Mouse (Mus musculus) G1E (cell line): ENCODE measurements around the gene Gfod2.

ENCODE experiments used
- CTCF ChIP-seq: IDR thresholded peaks from 2 replicates; pipeline ENCODE4 v1.5.1; 2012; ENCODE audit warnings: low read depth, low read length, inconsistent platforms, mixed read lengths
- GATA1 ChIP-seq: IDR thresholded peaks from 2 replicates; pipeline ENCODE4 v1.6.1; 2012; ENCODE audit warnings: borderline replicate concordance, low read length, inconsistent platforms, mixed read lengths
- POLR2AphosphoS5 ChIP-seq: IDR thresholded peaks from 2 replicates; pipeline ENCODE4 v1.6.1; 2012; ENCODE audit warnings: low read depth, low read length, inconsistent platforms; ENCODE audit not compliant: insufficient replicate concordance

DNA sequence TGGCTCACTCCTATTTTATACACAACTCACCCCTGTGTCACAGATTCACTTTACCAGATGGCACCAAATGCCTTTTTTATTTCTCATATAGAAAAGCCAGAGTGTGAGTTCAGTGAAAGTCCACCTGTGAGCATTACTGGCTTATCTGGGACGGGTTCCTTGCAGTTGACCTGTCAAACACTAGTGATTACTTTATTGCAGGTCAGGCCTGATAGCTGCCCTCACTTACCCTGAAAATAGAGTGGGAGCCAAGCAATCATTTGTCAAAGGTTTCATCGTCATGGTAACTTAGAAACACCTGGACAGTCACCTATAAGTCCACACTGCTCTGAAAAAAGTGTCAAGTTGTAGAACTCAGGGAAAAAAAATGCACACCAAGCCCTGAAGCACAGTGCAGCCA lies 3.8 kb downstream of the Gfod2 start:
- no peak for TF ChIP-seq CTCF
- no peak for TF ChIP-seq GATA1
- no peak for TF ChIP-seq POLR2AphosphoS5
